Mouse (Mus musculus) heart, embryonic 16.5 days (tissue): ENCODE measurements at regions not wholly inside any gene's neighbourhood (a gene's known extent, or its start where the extent isn't known, plus 50 kb on each side); places are given as distances from the start of the nearest gene placed in this dataset.
A peak's percentile ranks its signal among the peaks of the same experiment; 100 is the strongest.

Source experiments
- ATAC-seq: fragments of 200-750 bp; cut with Nextera tagmentation; replicated peaks from 2 replicates; pipeline ENCODE4 v1.8.0; 2017; ENCODE audit warnings: moderate number of reproducible peaks; ENCODE audit not compliant: insufficient read depth, low FRiP score; ENCODE audit errors: extremely low read depth
- H3K27ac ChIP-seq: fragments of 300-500 bp; sonication (generic); 2 replicates; pipeline ENCODE4 v1.5.1; 2014; ENCODE audit warnings: mild to moderate bottlenecking, low read length, control low read depth, moderate library complexity
- H3K27me3 ChIP-seq: fragments of 300-500 bp; sonication (generic); 2 replicates; pipeline ENCODE4 v1.6.1; 2014; ENCODE audit warnings: low read length, mixed read lengths; ENCODE audit not compliant: control insufficient read depth, insufficient read depth
- H3K36me3 ChIP-seq: fragments of 300-500 bp; sonication (generic); 2 replicates; pipeline ENCODE4 v1.6.1; 2014; ENCODE audit not compliant: control insufficient read depth, insufficient read depth
- H3K4me1 ChIP-seq: fragments of 300-500 bp; sonication (generic); 2 replicates; pipeline ENCODE4 v1.6.1; 2014; ENCODE audit warnings: low read length, mixed read lengths; ENCODE audit not compliant: control insufficient read depth, insufficient read depth
- H3K4me2 ChIP-seq: fragments of 300-500 bp; sonication (generic); 2 replicates; pipeline ENCODE4 v1.6.1; 2014; ENCODE audit warnings: low read depth, mild to moderate bottlenecking, control low read depth, low read length
- H3K4me3 ChIP-seq: fragments of 300-500 bp; sonication (generic); 2 replicates; pipeline ENCODE4 v1.5.1; 2014; ENCODE audit warnings: mild to moderate bottlenecking, control low read depth, low read length
- H3K9ac ChIP-seq: fragments of 300-500 bp; sonication (generic); 2 replicates; pipeline ENCODE4 v1.6.1; 2014; ENCODE audit warnings: low read length, control low read depth
- H3K9me3 ChIP-seq: fragments of 300-500 bp; sonication (generic); replicated peaks from 2 replicates; pipeline ENCODE4 v1.6.1; 2016; ENCODE audit warnings: low read length; ENCODE audit not compliant: control insufficient read depth
- WGBS: fragments of 180-500 bp; shearing (Covaris S2); extraction: QIAGEN DNeasy Blood & Tissue Kit; methylation state at CpG from one replicate; pipeline ENCODE4 v1.1.7; 2014; 5-methylcytosine and 5-hydroxymethylcytosine counted together

GRCm38 (mm10) chr13:116243272-116243784 lies 66.2 kb downstream of the Isl1 start:
- Histone ChIP-seq H3K4me2 (no peak overlapping the region), H3K9me3 (no peaks in the 10 kb centered on the region), H3K36me3 (no peaks in the 10 kb centered on the region), H3K4me1 (no peaks in the 10 kb centered on the region), H3K27me3 (no peaks in the 10 kb centered on the region), H3K27ac (no peak overlapping the region), H3K4me3 (no peak overlapping the region), H3K9ac (no peak overlapping the region)
- WGBS = 80% methylated on average over 11 of the region's 11 CpGs
- ATAC-seq = no peak

- 36% methylated on average over 3 of the region's 3 CpGs for WGBS
- H3K4me1 ChIP-seq = no peaks in the 10 kb centered on the region
- no peaks in the 10 kb centered on the region for H3K36me3 ChIP-seq
- H3K9ac ChIP-seq = no peak overlapping the region
- no peaks in the 10 kb centered on the region for H3K27me3 ChIP-seq
- no peak overlapping the region for H3K4me2 ChIP-seq
- no peak overlapping the region for H3K27ac ChIP-seq
- H3K9me3 ChIP-seq = no peaks in the 10 kb centered on the region
- H3K4me3 ChIP-seq = no peak overlapping the region
- ATAC-seq = no peak
Measured at GRCm38 (mm10) chr13:116215101-116215500, 94.4 kb downstream of the Isl1 start.

- no peaks in the 10 kb centered on the region for H3K9me3 ChIP-seq
- H3K4me1 ChIP-seq = no peaks in the 10 kb centered on the region
- 43% methylated on average over 6 of the region's 6 CpGs for WGBS
- no peak overlapping the region for H3K4me2 ChIP-seq
- H3K27ac ChIP-seq = no peak overlapping the region
- no peak overlapping the region for H3K9ac ChIP-seq
- ATAC-seq = no peak
- no peak overlapping the region for H3K4me3 ChIP-seq
- no peaks in the 10 kb centered on the region for H3K36me3 ChIP-seq
- H3K27me3 ChIP-seq = no peaks in the 10 kb centered on the region
Measured at GRCm38 (mm10) chr13:116213843-116214829, 95.4 kb downstream of the Isl1 start.

GRCm38 (mm10) chr13:116201177-116201920 lies 108.1 kb downstream of the Isl1 start:
- WGBS = 5% methylated on average over 11 of the region's 11 CpGs
- ATAC-seq = peak; percentile 73; the same call in 1 of the 2 replicates
- H3K36me3 ChIP-seq = no peaks in the 10 kb centered on the region
- H3K4me2 ChIP-seq = peak overlapping the region; percentile 54
- no peaks in the 10 kb centered on the region for H3K27me3 ChIP-seq
- no peak overlapping the region for H3K9ac ChIP-seq
- H3K27ac ChIP-seq = no peak overlapping the region
- no peaks in the 10 kb centered on the region for H3K9me3 ChIP-seq
- H3K4me3 ChIP-seq = peak overlapping the region; percentile 7
- no peaks in the 10 kb centered on the region for H3K4me1 ChIP-seq

- Histone ChIP-seq H3K36me3 (no peaks in the 10 kb centered on the region), H3K4me3 (peak overlapping the region; percentile 6; the same call in 1 of the 2 replicates), H3K4me1 (peaks cover 6% of the 10 kb centered on the region; the same call in 1 of the 2 replicates), H3K27ac (no peak overlapping the region), H3K27me3 (no peaks in the 10 kb centered on the region), H3K9ac (no peak overlapping the region), H3K4me2 (peak overlapping the region; percentile 44), H3K9me3 (no peaks in the 10 kb centered on the region)
- ATAC-seq = no peak
- WGBS = 17% methylated on average over 7 of the region's 7 CpGs
Measured at GRCm38 (mm10) chr13:116187059-116187458, 122.4 kb downstream of the Isl1 start.

GRCm38 (mm10) chr13:116177781-116178180 lies 131.7 kb downstream of the Isl1 start:
- 84% methylated on average over 3 of the region's 3 CpGs for WGBS
- no peaks in the 10 kb centered on the region for H3K27me3 ChIP-seq

GRCm38 (mm10) chr13:116174976-116175375 lies 134.5 kb downstream of the Isl1 start:
- no peak overlapping the region for H3K4me2 ChIP-seq
- WGBS = 16% methylated on average over 3 of the region's 3 CpGs
- no peak overlapping the region for H3K9ac ChIP-seq
- no peak overlapping the region for H3K4me3 ChIP-seq
- no peaks in the 10 kb centered on the region for H3K9me3 ChIP-seq
- no peak overlapping the region for H3K27ac ChIP-seq
- no peaks in the 10 kb centered on the region; the same call in 1 of the 2 replicates for H3K4me1 ChIP-seq
- no peaks in the 10 kb centered on the region for H3K36me3 ChIP-seq
- no peaks in the 10 kb centered on the region for H3K27me3 ChIP-seq
- ATAC-seq = no peak

More at GRCm38 (mm10) chr13:116177781-116178180, 131.7 kb downstream of the Isl1 start:
- Histone ChIP-seq H3K4me1 (no peaks in the 10 kb centered on the region; the same call in 1 of the 2 replicates), H3K36me3 (no peaks in the 10 kb centered on the region), H3K9me3 (no peaks in the 10 kb centered on the region), H3K4me2 (no peak overlapping the region), H3K9ac (no peak overlapping the region), H3K27ac (no peak overlapping the region), H3K4me3 (no peak overlapping the region)
- ATAC-seq = no peak

GRCm38 (mm10) chr13:116173866-116174265 lies 135.6 kb downstream of the Isl1 start:
- H3K9ac ChIP-seq = no peak overlapping the region
- no peaks in the 10 kb centered on the region; the same call in 1 of the 2 replicates for H3K4me1 ChIP-seq
- H3K27ac ChIP-seq = no peak overlapping the region
- 38% methylated on average over 2 of the region's 2 CpGs for WGBS
- H3K36me3 ChIP-seq = no peaks in the 10 kb centered on the region
- H3K27me3 ChIP-seq = no peaks in the 10 kb centered on the region
- no peak for ATAC-seq
- H3K4me3 ChIP-seq = no peak overlapping the region
- H3K4me2 ChIP-seq = no peak overlapping the region
- no peaks in the 10 kb centered on the region for H3K9me3 ChIP-seq
